Mouse (Mus musculus): ENCODE measurements around the gene Pitpnc1.
A peak's percentile ranks its signal among the peaks of the same experiment; 100 is the strongest.
"Not testable (repeated sequence)": the region's sequence is repeated elsewhere in the genome, so short reads cannot be mapped to it uniquely, and the experiment has no call there.

Gene Pitpnc1

GRCm38 (mm10) chr11:107470521-107471041 lies at the start of gene Pitpnc1:
TSS of gene Pitpnc1 (minus strand) at chr11:107470699.
- DNase-seq (ENCODE audit: low read depth, low spot score), result peak; percentile 80

- DNase-seq (ENCODE audit: low read depth, low spot score), result no peak
Observed at GRCm38 (mm10) chr11:107518645-107519429, 48.3 kb upstream of the Pitpnc1 start.

- no peak for DNase-seq (ENCODE audit: low read depth, low spot score)
Observed at GRCm38 (mm10) chr11:107516387-107516786, 45.9 kb upstream of the Pitpnc1 start.

- no peak for DNase-seq (ENCODE audit: low read depth, low spot score)
Observed at GRCm38 (mm10) chr11:107513047-107513446, 42.5 kb upstream of the Pitpnc1 start.

GRCm38 (mm10) chr11:107511954-107512353 lies 41.5 kb upstream of the Pitpnc1 start:
- peak; percentile 60 for DNase-seq (ENCODE audit: low read depth, low spot score)

- DNase-seq (ENCODE audit: low read depth, low spot score), result peak; percentile 14
Observed at GRCm38 (mm10) chr11:107510362-107511269, 40.1 kb upstream of the Pitpnc1 start.

- DNase-seq (ENCODE audit: low read depth, low spot score), result no peak
Observed at GRCm38 (mm10) chr11:107509631-107510338, 39.3 kb upstream of the Pitpnc1 start.

GRCm38 (mm10) chr11:107506260-107506659 lies 35.8 kb upstream of the Pitpnc1 start:
- no peak for DNase-seq (ENCODE audit: low read depth, low spot score)

GRCm38 (mm10) chr11:107504364-107504763 lies 33.9 kb upstream of the Pitpnc1 start:
- not testable (repeated sequence) for DNase-seq (ENCODE audit: low read depth, low spot score)

GRCm38 (mm10) chr11:107502801-107503200 lies 32.3 kb upstream of the Pitpnc1 start:
- DNase-seq (ENCODE audit: low read depth, low spot score), result no peak

GRCm38 (mm10) chr11:107484341-107484740 lies 13.8 kb upstream of the Pitpnc1 start:
- DNase-seq (ENCODE audit: low read depth, low spot score), result no peak

GRCm38 (mm10) chr11:107479862-107480203 lies 9.3 kb upstream of the Pitpnc1 start:
- DNase-seq (ENCODE audit: low read depth, low spot score), result no peak

- DNase-seq (ENCODE audit: low read depth, low spot score), result peak; percentile 95
Observed at GRCm38 (mm10) chr11:107479053-107479861, 8.8 kb upstream of the Pitpnc1 start, which contains the start of gene Psmd12. TSS of gene Psmd12 (plus strand) at chr11:107479484.

- peak; percentile 77 for DNase-seq (ENCODE audit: low read depth, low spot score)
Observed at GRCm38 (mm10) chr11:107473137-107473820, 2.8 kb upstream of the Pitpnc1 start.

- no peak for DNase-seq (ENCODE audit: low read depth, low spot score)
Observed at GRCm38 (mm10) chr11:107472304-107472703, 1.8 kb upstream of the Pitpnc1 start.

- no peak for DNase-seq (ENCODE audit: low read depth, low spot score)
Observed at GRCm38 (mm10) chr11:107471071-107471720, 697 bp upstream of the Pitpnc1 start.

GRCm38 (mm10) chr11:107469523-107470371 lies 752 bp downstream of the Pitpnc1 start:
- DNase-seq (ENCODE audit: low read depth, low spot score), result no peak

- peak; percentile 71 for DNase-seq (ENCODE audit: low read depth, low spot score)
Observed at GRCm38 (mm10) chr11:107469031-107469522, 1.4 kb downstream of the Pitpnc1 start.
